Mouse (Mus musculus) hindbrain, embryonic 10.5 days (tissue): ENCODE measurements around the gene Gm525. TPM values are rescaled to one million over a fixed set of nuclear protein-coding genes. Genes with fewer than 3 reads are reported as not detected.
A peak's percentile ranks its signal among the peaks of the same experiment; 100 is the strongest.
"Not testable (repeated sequence)": the region's sequence is repeated elsewhere in the genome, so short reads cannot be mapped to it uniquely, and the experiment has no call there.

Experiments
- DNase-seq: peaks from one replicate; pipeline ENCODE4 v3.0.0-alpha.2; 2017; ENCODE audit warnings: low spot score
- H3K27ac ChIP-seq: fragments of 300-500 bp; sonication (generic); 2 replicates; pipeline ENCODE4 v1.5.1; 2016; ENCODE audit warnings: mild to moderate bottlenecking, moderate library complexity
- H3K27me3 ChIP-seq: fragments of 300-500 bp; sonication (generic); 2 replicates; pipeline ENCODE4 v1.6.1; 2016; ENCODE audit warnings: mild to moderate bottlenecking; ENCODE audit not compliant: poor library complexity, insufficient read depth, severe bottlenecking
- H3K36me3 ChIP-seq: fragments of 300-500 bp; sonication (generic); 2 replicates; pipeline ENCODE4 v1.6.1; 2016; ENCODE audit warnings: mild to moderate bottlenecking, moderate library complexity
- H3K4me1 ChIP-seq: fragments of 300-500 bp; sonication (generic); replicated peaks from 2 replicates; pipeline ENCODE4 v1.6.1; 2016; ENCODE audit warnings: mild to moderate bottlenecking
- H3K4me3 ChIP-seq: fragments of 300-500 bp; sonication (generic); 2 replicates; pipeline ENCODE4 v1.5.1; 2016; ENCODE audit warnings: mild to moderate bottlenecking, moderate library complexity
- H3K9me3 ChIP-seq: fragments of 300-500 bp; sonication (generic); 2 replicates; pipeline ENCODE4 v1.6.1; 2016; ENCODE audit warnings: mild to moderate bottlenecking, moderate library complexity
- WGBS: fragments of 180-500 bp; shearing (Covaris S2); methylation state at CpG from one replicate; pipeline ENCODE4 v1.1.7; 2016; 5-methylcytosine and 5-hydroxymethylcytosine counted together
- polyA plus RNA-seq: library from polyadenylated mRNA; unstranded; fragments of >200 nt; fragmentation: Nextera tagmentation; extraction: Ambion mirVana; gene quantifications from 2 replicates; pipeline ENCODE4 v1.2.1, GENCODE M21; 2016

The Gm525 gene
- polyA plus RNA-seq, 1 experiment from 2014 or later, result not detected

DNA sequence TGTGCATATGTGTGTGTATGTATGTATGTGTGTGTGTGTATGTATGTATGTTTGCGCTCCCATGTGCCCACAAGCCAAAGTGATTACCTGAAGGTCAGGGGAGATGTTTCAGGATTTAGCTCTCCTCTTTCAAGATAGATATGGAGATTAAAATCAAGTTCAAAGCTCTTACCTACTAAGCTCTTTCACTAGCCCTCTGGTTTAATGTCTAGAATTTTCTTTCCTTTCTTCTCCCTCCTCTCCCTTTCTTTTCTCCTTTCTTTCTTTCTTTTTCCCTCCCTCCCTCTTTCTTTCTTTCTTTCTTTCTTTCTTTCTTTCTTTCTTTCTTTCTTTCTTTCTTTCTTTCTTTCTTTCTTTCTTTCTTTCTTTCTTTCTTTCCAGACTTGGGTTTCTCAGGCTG, 6.9 kb upstream of the Gm525 start, which contains the start of gene Dgke:
Gene Dgke (minus strand): TSS at position 101 of the 400 bp plus-strand sequence.
- WGBS, result 100% methylated on average over 1 of the region's 1 CpGs
- H3K27ac ChIP-seq, result no peak within 1 kb of the TSS
- no peak for DNase-seq

DNA sequence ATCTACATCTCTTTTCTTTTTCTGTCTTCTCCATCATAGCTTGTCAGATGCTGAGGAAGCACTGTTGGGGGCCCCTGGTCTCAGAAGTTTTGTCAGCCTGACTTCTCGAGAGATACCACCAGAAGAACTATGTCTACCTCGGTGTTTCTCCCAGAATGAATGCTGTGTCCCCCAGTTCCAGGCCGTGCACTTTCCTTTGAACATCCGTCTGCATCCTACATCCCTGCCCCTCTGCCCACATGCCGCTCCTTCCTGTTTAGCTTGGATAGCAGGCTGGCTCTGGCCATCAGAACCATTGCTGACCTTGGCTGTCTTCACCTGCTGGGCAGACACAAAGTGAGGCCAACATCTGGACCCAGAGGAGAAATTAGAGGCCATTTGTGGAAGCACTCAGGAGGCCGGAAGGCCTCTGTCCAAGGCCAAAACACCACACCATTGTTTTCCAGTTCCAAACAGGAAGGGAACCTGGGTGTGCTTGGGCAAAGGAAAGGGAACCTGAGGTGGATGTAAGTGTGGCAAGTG, 6.3 kb upstream of the Gm525 start:
- WGBS, result 60% methylated on average over 6 of the region's 6 CpGs
- no peaks in the 10 kb centered on the region for H3K9me3 ChIP-seq
- no peak for DNase-seq
- H3K27me3 ChIP-seq, result no peaks in the 10 kb centered on the region; the same call in 1 of the 2 replicates
- H3K4me3 ChIP-seq, result no peak overlapping the region
- no peaks in the 10 kb centered on the region for H3K36me3 ChIP-seq
- no peak overlapping the region for H3K27ac ChIP-seq
- H3K4me1 ChIP-seq, result 0 out of 2 replicates have a peak, but pooled peaks cover 9% of the 10 kb centered on the region

More for the DNA sequence above, 6.9 kb upstream of the Gm525 start, which contains the start of gene Dgke:
- H3K4me3 ChIP-seq, result no peak within 1 kb of the TSS
- no peaks in the 10 kb centered on the region for H3K36me3 ChIP-seq
- no peaks in the 10 kb centered on the region; the same call in 1 of the 2 replicates for H3K27me3 ChIP-seq
- 0 out of 2 replicates have a peak, but pooled peaks cover 9% of the 10 kb centered on the region for H3K4me1 ChIP-seq
- H3K9me3 ChIP-seq, result no peaks in the 10 kb centered on the region

DNA sequence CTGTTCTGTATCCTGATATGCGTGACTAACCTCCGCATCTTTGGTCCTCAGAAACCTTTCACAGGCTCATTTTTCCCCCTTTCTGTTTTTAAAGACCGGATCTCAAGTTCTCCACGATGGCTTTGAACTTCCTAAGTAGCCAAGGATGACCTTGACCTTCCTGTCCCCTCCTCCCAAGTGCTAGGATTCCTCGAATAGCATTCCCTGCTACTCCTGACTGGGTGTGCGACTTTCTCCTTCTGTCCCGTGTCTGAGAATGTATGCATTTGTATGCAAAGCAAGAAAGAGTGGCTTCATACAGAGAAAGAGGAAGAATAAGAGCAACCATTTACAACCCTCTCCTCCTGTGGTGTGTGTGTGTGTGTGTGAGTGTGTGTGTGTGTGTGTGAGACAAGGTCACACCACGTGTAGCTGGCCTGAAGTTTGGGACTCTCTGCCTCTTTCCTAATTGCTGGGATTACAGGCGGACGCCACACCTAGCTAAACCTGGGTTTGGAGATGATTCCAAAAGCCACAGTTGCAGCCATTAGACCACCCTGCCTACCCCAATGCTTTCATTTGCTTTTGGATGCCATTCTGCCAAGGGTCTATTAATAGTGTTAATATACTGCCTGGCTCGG, 5.7 kb upstream of the Gm525 start:
- 68% methylated on average over 11 of the region's 11 CpGs for WGBS
- H3K4me3 ChIP-seq, result no peak overlapping the region
- H3K27ac ChIP-seq, result no peak overlapping the region
- H3K27me3 ChIP-seq, result no peaks in the 10 kb centered on the region; the same call in 1 of the 2 replicates
- H3K9me3 ChIP-seq, result no peaks in the 10 kb centered on the region
- no peak for DNase-seq
- 0 out of 2 replicates have a peak, but pooled peaks cover 9% of the 10 kb centered on the region for H3K4me1 ChIP-seq
- no peaks in the 10 kb centered on the region for H3K36me3 ChIP-seq

DNA sequence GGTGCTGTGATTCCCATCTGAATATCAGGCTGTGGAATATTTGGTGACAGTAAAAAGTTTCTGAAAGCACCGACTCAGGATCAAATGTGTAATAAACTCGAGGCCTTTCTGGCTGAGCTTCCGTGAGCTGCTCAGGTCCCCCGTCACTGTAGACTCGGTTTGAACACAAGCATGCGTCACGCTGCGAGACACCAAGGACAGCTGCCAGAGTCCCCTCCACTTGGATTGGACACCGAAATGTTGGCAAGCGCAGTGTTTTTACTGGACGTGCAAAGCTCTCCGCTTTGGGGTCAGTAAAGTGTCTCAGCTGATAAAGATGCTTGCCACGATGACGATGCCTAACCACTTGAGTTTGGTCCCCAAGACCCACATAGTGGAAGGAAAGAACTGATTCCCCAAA, 5.0 kb upstream of the Gm525 start:
- no peaks in the 10 kb centered on the region; the same call in 1 of the 2 replicates for H3K27me3 ChIP-seq

DNA sequence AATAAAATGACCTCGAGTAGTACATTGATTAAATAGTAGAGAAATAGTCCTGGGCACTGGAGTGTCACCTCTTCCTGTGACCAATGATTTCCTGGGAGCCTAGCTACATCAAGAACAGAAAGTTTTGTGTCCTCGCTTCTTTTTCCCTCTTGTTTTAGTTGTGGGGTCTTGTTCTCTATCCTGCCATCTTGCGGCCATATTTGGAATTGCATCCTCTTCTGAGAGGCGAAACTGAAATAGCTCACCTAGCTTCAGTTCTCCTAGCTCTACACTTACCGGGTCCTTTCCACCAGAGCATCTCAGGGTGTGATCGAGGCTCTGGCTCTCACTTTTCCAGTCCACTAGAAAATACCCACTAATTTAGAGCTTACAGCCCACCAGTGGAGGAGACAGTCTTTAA, 4.3 kb upstream of the Gm525 start:
- Histone ChIP-seq H3K4me3 (no peak overlapping the region), H3K4me1 (0 out of 2 replicates have a peak, but pooled peaks cover 9% of the 10 kb centered on the region), H3K9me3 (no peaks in the 10 kb centered on the region), H3K27ac (no peak overlapping the region), H3K36me3 (no peaks in the 10 kb centered on the region), H3K27me3 (no peaks in the 10 kb centered on the region; the same call in 1 of the 2 replicates)
- DNase-seq, result peak; percentile 64
- WGBS, result 31% methylated on average over 6 of the region's 6 CpGs

More for the DNA sequence above, 5.0 kb upstream of the Gm525 start:
- no peaks in the 10 kb centered on the region for H3K36me3 ChIP-seq
- H3K27ac ChIP-seq, result no peak overlapping the region
- no peaks in the 10 kb centered on the region for H3K9me3 ChIP-seq
- no peak overlapping the region for H3K4me3 ChIP-seq
- H3K4me1 ChIP-seq, result 0 out of 2 replicates have a peak, but pooled peaks cover 9% of the 10 kb centered on the region
- no peak for DNase-seq
- WGBS, result 95% methylated on average over 14 of the region's 14 CpGs

DNA sequence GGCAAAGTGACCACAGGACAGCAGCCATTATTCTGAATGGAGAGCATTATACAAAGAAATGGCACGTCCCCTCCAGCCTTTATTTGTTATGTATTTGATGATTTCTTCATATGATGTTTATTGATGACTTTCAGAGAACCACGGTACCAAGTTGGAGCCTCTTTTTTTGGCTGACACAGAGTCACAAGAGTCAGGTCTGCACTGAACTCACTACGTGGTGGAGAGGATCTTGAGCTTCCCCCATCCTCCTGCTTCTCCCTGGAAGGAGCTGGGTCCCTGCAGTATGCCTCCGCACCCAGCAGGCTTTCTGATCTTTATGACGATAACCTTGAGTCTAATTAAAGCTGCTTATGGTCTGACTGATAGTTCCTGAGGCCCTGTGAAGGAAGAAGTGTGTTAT, 2.1 kb upstream of the Gm525 start:
- H3K27me3 ChIP-seq, result no peaks in the 10 kb centered on the region; the same call in 1 of the 2 replicates
- H3K4me3 ChIP-seq, result no peak overlapping the region
- WGBS, result 77% methylated on average over 5 of the region's 5 CpGs
- H3K27ac ChIP-seq, result no peak overlapping the region
- no peak for DNase-seq
- no peaks in the 10 kb centered on the region for H3K36me3 ChIP-seq
- no peaks in the 10 kb centered on the region for H3K9me3 ChIP-seq
- 0 out of 2 replicates have a peak, but pooled peaks cover 9% of the 10 kb centered on the region for H3K4me1 ChIP-seq

DNA sequence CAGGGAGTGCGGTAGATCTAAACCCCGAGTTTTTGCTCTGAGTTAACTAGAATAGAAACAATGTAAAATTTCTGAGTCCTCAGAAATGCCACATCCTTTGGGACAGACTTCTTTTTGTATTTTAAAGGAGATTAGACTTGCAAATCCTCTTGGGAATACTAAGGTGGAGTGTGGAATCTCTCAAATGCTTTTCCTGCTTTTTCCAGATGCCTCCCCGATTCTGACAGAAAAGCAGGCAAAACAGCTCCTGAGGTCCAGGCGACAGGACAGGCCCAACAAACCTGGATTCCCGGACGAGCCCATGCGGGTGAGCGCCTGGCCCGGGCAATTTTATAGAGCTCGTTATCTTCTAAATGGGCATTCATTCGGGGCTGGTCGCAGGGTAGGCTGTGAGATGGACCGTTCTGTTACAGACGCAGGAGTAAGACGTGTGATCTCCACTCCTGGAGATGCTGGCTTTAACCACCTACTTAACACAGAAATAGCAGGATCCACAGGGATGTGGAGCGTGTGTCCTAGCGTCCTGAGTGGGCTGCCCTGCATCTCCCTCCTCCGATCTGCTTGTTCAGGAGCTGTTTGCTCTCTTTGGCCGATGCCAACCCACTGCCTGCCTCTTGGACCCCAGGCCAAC, 1.3 kb downstream of the Gm525 start:
- H3K27ac ChIP-seq, result no peak overlapping the region
- DNase-seq, result no peak
- 67% methylated on average over 19 of the region's 19 CpGs for WGBS
- H3K9me3 ChIP-seq, result no peaks in the 10 kb centered on the region
- H3K4me3 ChIP-seq, result no peak overlapping the region
- no peaks in the 10 kb centered on the region for H3K36me3 ChIP-seq
- no peaks in the 10 kb centered on the region for H3K4me1 ChIP-seq
- no peaks in the 10 kb centered on the region for H3K27me3 ChIP-seq

DNA sequence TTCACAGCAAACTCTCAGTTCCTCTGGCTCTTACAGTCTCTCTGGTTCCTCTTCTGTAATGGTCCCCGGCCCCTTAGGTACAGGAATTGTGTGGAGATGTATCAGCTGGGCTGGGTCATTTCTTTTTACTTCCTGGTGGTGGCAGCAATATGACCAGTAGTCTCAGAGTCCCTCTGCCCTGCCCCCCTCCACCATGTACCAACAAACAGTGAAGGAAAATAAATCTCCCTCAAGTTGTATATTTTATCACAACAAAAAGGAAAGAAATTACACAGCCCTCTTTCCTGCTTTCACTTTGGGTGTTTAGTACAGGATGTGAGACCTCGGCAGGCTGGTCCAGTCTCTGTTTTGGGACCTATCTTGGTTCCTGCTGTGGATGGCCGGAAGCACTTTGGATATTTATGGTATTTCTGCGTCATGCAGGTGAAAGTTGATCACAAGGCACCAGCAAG, 2.8 kb downstream of the Gm525 start:
- no peak overlapping the region for H3K27ac ChIP-seq
- no peaks in the 10 kb centered on the region for H3K36me3 ChIP-seq
- H3K4me1 ChIP-seq, result no peaks in the 10 kb centered on the region
- H3K9me3 ChIP-seq, result no peaks in the 10 kb centered on the region
- DNase-seq, result no peak
- H3K4me3 ChIP-seq, result no peak overlapping the region
- WGBS, result 83% methylated on average over 4 of the region's 4 CpGs
- H3K27me3 ChIP-seq, result no peaks in the 10 kb centered on the region

DNA sequence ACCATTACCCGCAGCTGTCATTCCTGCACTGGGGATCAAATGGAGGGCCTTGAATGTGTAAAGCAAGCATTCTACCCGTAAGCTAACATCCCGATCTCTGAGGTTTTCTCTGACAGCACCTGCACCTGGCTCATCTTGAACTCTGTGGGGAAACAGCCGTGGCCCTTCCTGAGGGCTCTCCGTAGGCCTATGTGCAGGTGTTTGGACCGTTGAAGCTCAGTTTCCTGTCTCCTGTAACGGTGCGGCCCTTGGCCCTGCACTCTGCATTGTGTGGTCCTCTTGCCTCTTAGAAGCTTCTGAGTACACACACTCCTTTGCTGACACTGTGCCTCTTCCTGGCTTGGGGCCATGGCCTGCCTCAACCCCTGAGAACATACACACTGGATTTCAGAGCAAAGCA, 4.0 kb downstream of the Gm525 start:
- H3K36me3 ChIP-seq, result no peaks in the 10 kb centered on the region
- no peak overlapping the region for H3K4me3 ChIP-seq
- no peaks in the 10 kb centered on the region for H3K27me3 ChIP-seq
- no peaks in the 10 kb centered on the region for H3K9me3 ChIP-seq
- no peak for DNase-seq
- no peak overlapping the region for H3K27ac ChIP-seq
- H3K4me1 ChIP-seq, result no peaks in the 10 kb centered on the region
- 91% methylated on average over 8 of the region's 8 CpGs for WGBS

DNA sequence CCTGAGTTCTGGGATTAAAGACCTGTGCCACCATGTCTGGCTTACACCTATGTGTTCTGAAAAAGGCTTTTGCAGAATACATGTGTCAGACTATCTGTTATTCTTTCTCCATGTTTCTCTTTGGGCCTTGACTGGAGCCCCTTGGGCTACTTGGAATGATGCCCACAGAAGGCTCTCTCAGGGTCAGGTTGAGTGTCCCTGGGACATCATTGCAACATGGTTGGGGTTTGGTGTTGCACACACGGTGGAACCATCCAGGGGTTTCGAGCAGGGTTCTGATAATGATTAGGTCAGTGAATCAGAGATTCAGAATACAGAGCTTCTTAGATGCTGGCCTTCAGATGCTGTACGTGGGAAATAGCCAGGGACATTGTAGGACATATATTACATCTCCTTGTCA, 4.7 kb downstream of the Gm525 start:
- Histone ChIP-seq H3K27me3 (no peaks in the 10 kb centered on the region), H3K27ac (no peak overlapping the region), H3K4me1 (no peaks in the 10 kb centered on the region), H3K4me3 (no peak overlapping the region), H3K36me3 (no peaks in the 10 kb centered on the region), H3K9me3 (no peaks in the 10 kb centered on the region)
- 94% methylated on average over 3 of the region's 3 CpGs for WGBS
- no peak for DNase-seq

DNA sequence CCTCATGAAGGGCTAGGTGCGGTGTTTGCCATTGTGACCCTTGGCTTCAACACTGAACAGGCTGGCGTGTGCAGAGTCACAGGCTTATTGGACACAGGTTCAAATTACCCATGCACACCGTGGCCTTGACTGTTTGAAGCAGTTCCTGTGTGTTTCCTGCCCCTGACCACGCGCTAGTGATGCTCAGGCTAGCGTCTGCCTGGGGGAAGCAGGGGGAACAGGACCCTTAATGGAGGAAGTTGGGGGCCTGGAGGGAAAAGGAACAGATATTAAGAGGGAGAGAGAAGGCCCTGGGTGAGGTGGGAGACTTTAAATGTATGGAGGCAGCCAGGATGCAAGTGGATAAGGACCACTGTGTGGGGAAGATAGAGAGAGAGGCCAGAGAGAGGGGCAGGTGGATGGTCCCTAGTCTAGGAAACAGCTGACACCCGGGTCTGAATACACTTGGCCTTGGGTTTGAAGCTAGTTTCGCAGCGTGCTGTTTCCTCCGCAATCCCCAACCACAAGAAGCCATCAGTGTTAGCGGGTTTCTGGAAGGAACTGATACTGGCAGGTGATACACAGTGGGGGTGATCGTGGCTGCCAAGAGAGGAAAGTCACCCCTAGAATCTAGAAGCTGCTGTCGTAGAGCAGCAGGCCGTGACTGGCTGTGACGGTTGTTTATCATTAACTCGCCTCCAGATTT, 5.5 kb downstream of the Gm525 start:
- no peak for DNase-seq
- H3K4me3 ChIP-seq, result no peak overlapping the region
- H3K9me3 ChIP-seq, result no peaks in the 10 kb centered on the region
- H3K4me1 ChIP-seq, result no peaks in the 10 kb centered on the region
- no peak overlapping the region for H3K27ac ChIP-seq
- no peaks in the 10 kb centered on the region for H3K27me3 ChIP-seq
- WGBS, result 88% methylated on average over 16 of the region's 16 CpGs
- no peaks in the 10 kb centered on the region for H3K36me3 ChIP-seq

DNA sequence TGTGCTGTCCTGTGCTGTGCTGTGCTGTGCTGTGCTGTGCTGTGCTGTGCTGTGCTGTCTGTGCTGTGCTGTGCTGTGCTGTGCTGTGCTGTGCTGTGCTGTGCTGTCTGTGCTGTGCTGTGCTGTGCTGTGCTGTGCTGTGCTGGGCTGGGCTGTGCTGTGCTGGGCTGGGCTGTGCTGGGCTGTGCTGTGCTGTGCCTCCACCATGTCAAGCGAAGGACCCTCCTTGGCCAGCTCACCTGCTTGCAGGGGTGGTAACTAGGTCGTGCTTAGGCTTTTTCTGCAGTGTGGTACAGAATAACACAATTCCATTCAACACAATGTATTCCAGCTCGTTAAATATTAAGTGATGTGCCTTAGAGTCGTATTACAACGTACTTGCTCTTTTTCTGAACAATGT, 8.3 kb downstream of the Gm525 start:
- DNase-seq, H3K27me3 ChIP-seq: not testable (repeated sequence)
- 82% methylated on average over 5 of the region's 5 CpGs for WGBS

DNA sequence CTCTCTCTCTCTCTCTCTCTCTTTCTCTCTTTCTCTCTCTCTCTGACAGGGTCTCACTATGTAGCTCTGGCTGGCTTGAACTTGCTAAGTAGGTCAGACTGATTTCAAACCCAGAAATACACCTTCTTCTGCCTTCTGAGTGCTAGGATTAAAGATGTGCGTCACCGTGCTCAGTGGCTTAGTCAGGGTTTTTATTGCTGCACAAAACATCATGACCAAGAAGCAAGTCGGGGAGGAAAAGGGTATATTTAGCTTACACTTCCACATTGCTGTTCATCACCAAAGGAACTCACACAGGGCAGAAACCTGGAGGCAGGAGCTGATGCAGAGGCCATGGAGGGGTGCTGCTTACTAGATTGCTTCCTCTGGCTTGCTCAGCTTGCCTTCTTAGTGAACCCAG, 9.1 kb downstream of the Gm525 start:
- H3K4me1 ChIP-seq, H3K27ac ChIP-seq, DNase-seq, H3K36me3 ChIP-seq, H3K9me3 ChIP-seq, H3K4me3 ChIP-seq, H3K27me3 ChIP-seq: not testable (repeated sequence)
- 92% methylated on average over 3 of the region's 3 CpGs for WGBS

More for the DNA sequence above, 8.3 kb downstream of the Gm525 start:
- H3K4me3 ChIP-seq, H3K4me1 ChIP-seq, H3K9me3 ChIP-seq, H3K27ac ChIP-seq, H3K36me3 ChIP-seq: not testable (repeated sequence)
